Mouse (Mus musculus) liver (tissue): Measurements from ENCODE around the gene Gabrb3.

Experiments used
- DNase-seq: peaks from one replicate; pipeline ENCODE4 v3.0.0-alpha.2; 2020; ENCODE audit warnings: mixed read lengths

The Gabrb3 gene

GRCm38 (mm10) chr7:57538565-57538964, 119.1 kb downstream of the Gabrb3 start:
- DNase-seq = peak; percentile 3

DNA sequence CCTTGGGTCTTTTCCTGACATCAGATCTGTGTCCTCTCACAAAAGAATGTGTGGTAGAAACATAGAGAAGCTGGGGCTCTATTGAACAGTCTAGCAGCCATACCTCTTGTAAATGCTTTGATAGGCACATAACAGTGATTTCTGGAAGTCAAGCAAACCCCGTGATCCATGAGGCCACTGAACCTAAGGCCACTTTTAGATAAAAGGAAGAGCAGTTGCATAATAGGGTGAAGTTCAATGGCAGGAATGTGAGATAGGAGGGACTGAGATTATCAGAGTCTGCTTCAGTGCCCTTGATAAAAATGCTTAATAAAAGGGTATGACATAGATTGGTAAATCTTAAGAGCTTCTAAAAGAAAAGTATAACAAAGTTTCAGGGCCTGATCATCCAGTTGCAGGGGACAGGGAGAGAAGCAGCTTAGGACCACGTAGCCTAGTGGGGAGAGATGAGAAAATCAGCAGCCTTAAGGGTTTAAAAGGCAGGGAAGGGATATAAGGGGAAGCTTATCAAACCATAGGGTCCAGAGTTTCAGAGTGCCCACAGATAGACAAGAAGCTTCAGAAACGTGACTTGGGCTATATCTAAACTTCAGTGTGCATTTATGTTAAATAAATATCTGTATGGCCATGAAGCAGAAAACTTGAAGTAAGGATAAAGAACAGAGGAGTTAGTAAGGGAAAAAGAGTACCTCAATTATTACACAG, 141.4 kb downstream of the Gabrb3 start:
- no peak for DNase-seq

DNA sequence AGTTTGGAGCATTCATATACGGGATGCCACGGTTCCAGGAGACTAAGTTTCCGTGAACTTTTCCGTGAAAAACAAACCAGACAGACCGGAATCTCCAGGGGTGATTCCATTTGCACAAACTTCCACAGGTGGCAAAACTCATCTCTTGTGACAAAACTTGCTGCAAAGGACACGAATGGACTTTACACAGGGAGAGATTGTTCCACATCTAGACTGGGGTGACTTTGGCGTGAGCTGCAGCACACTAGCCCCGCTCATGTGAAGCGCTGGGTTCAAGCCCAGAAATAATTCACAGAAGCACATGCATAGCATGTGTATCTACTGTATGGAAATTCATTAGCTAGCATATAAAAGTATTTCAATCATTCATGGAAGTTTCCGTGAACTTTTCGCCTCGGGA, 144.9 kb downstream of the Gabrb3 start:
- no peak for DNase-seq

DNA sequence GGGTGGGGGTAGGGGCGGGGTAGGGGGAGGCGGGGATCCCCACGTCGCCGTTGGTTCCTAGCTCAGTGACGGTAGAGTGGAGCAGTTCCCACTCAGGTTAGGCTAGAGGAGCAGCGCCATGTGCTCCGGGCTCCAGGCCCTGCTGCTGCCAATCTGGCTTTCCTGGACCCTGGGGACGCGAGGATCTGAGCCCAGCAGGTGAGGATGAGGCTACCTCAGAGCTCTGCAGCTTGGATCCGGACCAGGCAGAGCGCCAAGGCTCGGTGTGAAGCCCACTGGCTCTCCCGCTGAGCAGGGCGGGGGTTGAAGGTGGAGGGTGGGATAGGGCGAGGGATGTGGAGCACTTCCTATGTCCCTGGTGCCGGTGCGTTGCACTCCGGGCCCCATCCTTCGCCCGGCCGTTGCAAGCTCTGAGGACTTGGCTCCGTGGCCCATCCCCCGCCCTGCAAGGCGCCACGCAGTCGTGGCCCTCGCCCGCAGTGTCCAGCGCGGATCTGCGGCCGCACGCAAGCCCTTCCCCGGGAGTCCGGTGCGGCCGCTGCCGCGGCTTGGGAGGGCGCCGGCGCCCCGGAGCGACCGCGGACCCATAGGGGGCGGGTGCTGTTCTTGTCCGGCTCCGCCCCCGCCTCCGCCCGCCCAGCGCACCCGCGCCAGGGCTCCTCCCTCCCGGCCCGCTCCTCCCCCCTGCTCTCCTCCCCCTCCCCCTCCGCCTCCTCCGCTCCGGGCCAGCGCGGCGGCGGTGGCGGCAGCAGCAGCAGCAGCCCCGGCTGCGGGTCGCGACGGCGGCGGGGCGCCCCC, 171.2 kb downstream of the Gabrb3 start:
- peak; percentile 70 for DNase-seq

DNA sequence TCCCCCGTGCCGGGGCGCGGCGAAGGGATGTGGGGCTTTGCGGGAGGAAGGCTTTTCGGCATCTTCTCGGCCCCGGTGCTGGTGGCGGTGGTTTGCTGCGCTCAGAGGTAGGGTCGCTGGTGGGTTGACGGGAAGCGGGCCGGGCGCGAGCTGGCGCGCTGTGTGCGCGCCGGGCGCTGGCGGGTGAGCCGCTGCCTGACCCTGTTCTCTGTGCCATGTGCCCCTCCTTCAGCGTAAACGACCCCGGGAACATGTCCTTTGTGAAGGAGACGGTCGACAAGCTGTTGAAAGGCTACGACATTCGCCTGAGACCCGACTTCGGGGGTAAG, 171.7 kb downstream of the Gabrb3 start:
- DNase-seq = no peak

GRCm38 (mm10) chr7:57591578-57592431, 172.3 kb downstream of the Gabrb3 start:
- peak; percentile 55 for DNase-seq

DNA sequence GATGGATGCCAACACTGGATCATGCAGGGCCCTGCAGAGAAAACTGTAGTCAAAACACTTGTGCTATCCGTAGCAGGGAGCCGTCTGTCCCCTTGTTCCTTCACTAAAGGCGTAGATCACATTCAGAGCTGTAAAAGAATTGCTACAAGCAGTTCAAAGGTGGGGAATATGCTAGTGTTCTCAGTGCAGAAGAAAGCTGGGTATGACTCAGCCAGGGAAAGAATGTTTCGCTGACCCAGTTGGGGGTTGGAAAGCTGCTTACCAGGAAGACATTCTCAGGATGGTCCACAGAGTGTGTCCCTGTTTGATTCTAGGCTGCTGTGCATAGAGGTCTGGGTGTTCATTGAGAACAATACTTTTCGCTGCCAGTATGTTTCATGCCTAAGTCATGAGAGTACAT, 177.8 kb downstream of the Gabrb3 start:
- DNase-seq = no peak

GRCm38 (mm10) chr7:57618697-57619096, 199.2 kb downstream of the Gabrb3 start:
- DNase-seq = no peak

GRCm38 (mm10) chr7:57620036-57620435, 200.5 kb downstream of the Gabrb3 start:
- DNase-seq = no peak

- DNase-seq = no peak
Observed at GRCm38 (mm10) chr7:57623718-57624117, 204.2 kb downstream of the Gabrb3 start.

- no peak for DNase-seq
Observed at GRCm38 (mm10) chr7:57635026-57635425, 215.5 kb downstream of the Gabrb3 start.

GRCm38 (mm10) chr7:57635687-57636086, 216.2 kb downstream of the Gabrb3 start:
- no peak for DNase-seq

- DNase-seq = no peak
Observed at GRCm38 (mm10) chr7:57640796-57641195, 221.3 kb downstream of the Gabrb3 start.

GRCm38 (mm10) chr7:57647345-57647744, 227.9 kb downstream of the Gabrb3 start:
- DNase-seq = no peak

DNA sequence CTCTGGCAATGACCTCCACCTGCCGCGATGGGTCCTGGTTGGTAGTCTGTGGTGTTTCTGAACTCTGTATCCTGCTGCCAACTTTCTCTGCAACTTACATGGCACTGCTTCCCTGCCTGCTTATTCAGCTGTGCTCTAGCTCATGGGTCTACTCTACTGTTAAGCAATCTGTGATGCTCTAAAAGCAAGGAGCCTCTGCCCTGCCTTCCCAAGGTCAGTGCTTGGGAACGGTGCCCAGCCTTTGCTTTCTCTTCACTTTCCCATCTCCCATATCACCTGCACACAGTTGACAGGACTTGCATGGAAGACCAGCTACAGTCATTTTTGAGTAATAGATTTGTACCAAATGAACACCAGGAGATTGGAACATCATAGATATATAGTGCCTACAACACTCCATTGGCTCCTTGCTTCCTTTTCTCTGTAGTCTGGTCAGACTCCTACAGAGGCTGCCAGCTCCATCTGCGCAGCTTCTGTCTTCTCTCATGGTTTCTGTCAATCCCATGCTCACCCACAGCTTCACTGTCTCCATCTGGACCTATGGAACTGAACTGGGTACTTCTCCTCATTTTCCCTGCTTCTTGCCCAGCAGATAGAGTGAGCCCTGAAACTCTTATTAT, 228.8 kb downstream of the Gabrb3 start:
- no peak for DNase-seq

- no peak for DNase-seq
Observed at GRCm38 (mm10) chr7:57677352-57677751, 257.9 kb downstream of the Gabrb3 start.

DNA sequence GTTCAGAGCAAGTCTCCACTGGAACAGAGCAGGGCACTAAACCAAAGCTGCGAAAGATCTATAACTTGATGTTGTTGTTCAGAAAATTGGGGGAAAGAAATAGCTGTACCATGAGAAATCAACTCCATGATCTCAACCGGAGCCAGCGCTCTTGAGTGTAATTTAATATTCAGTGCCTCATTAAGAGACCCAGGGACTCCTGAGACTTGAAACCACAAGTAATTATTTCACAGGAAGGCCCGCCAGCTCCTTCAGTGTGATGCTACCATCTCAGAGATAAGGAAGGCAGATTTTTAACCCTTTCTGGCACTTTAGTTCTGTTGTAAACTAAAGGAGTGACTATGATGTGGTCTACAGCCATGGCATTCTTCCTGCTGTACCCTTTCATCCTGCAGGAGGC, 270.3 kb downstream of the Gabrb3 start:
- DNase-seq = no peak

GRCm38 (mm10) chr7:57700370-57700769, 280.9 kb downstream of the Gabrb3 start:
- no peak for DNase-seq

- DNase-seq = no peak
Observed at GRCm38 (mm10) chr7:57701046-57701445, 281.6 kb downstream of the Gabrb3 start.

DNA sequence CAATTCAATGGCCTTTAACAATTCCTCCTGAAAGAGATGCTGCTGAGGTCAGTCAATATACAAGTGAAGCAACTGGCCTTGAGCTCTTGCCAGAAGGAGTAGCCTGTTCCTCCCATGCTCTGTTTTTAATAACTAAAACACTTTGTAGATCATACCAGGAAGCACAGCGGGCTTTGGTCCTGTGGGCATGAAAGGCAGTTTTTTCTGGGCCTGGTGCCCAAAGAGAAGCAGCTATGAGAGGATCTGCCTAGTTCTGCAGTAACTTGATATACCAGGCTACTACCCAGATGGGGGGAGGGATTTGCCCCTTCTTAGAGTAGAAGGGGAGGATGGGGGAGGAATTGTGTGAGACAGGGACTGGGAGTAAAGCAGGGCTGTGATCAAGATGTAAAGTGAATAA, 284.1 kb downstream of the Gabrb3 start:
- DNase-seq = no peak

- DNase-seq = no peak
Observed at GRCm38 (mm10) chr7:57706092-57706491, 286.6 kb downstream of the Gabrb3 start.

GRCm38 (mm10) chr7:57706976-57707740, 287.7 kb downstream of the Gabrb3 start:
- no peak for DNase-seq
